Mouse (Mus musculus) neural tube, embryonic 14.5 days (tissue): ENCODE results near the gene Mroh7. TPM values are rescaled to one million over a fixed set of nuclear protein-coding genes. Genes with fewer than 3 reads are reported as not detected.

ENCODE experiments used
- ATAC-seq: fragments of 200-750 bp; cut with Nextera tagmentation; 2 replicates; pipeline ENCODE4 v1.8.0; 2017; ENCODE audit warnings: low read depth, mild to moderate bottlenecking, moderate TSS enrichment, moderate library complexity
- H3K27ac ChIP-seq: fragments of 300-500 bp; sonication (generic); 2 replicates; pipeline ENCODE4 v1.5.1; 2014; ENCODE audit warnings: low read depth, mild to moderate bottlenecking, control low read depth, low read length, moderate library complexity, mixed read lengths
- H3K27me3 ChIP-seq: fragments of 300-500 bp; sonication (generic); 2 replicates; pipeline ENCODE4 v1.6.1; 2014; ENCODE audit warnings: low read length; ENCODE audit not compliant: control insufficient read depth, insufficient read depth
- H3K36me3 ChIP-seq: fragments of 300-500 bp; sonication (generic); 2 replicates; pipeline ENCODE4 v1.6.1; 2014; ENCODE audit warnings: low read length, mixed read lengths; ENCODE audit not compliant: control insufficient read depth, insufficient read depth
- H3K4me1 ChIP-seq: fragments of 300-500 bp; sonication (generic); 2 replicates; pipeline ENCODE4 v1.6.1; 2014; ENCODE audit warnings: low read length; ENCODE audit not compliant: control insufficient read depth, insufficient read depth
- H3K4me2 ChIP-seq: fragments of 300-500 bp; sonication (generic); 2 replicates; pipeline ENCODE4 v1.6.1; 2014; ENCODE audit warnings: mild to moderate bottlenecking, low read depth, low read length, control low read depth
- H3K4me3 ChIP-seq: fragments of 300-500 bp; sonication (generic); 2 replicates; pipeline ENCODE4 v1.5.1; 2014; ENCODE audit warnings: low read depth, low read length, control low read depth, mixed read lengths
- H3K9ac ChIP-seq: fragments of 300-500 bp; sonication (generic); replicated peaks from 2 replicates; pipeline ENCODE4 v1.6.1; 2014; ENCODE audit warnings: low read depth, mild to moderate bottlenecking, control low read depth, low read length, mixed read lengths
- H3K9me3 ChIP-seq: fragments of 300-500 bp; sonication (generic); 2 replicates; pipeline ENCODE4 v1.6.1; 2016; ENCODE audit warnings: low read length; ENCODE audit not compliant: control insufficient read depth
- WGBS: fragments of 180-500 bp; shearing (Covaris S2); extraction: QIAGEN DNeasy Blood & Tissue Kit; methylation state at CpG from one replicate; pipeline ENCODE4 v1.1.7; 2014; 5-methylcytosine and 5-hydroxymethylcytosine counted together
- polyA plus RNA-seq: library from polyadenylated mRNA; unstranded; fragments of >200 nt; fragmentation: Nextera tagmentation; extraction: Ambion mirVana; gene quantifications from 2 replicates; pipeline ENCODE4 v1.2.1, GENCODE M21; 2014

The Mroh7 gene
- polyA plus RNA-seq, 1 experiment from 2014 or later: 1.4 TPM

- Histone ChIP-seq H3K4me1 (peaks cover 20% of the 10 kb centered on the region), H3K4me3 (no peak overlapping the region), H3K9me3 (no peaks in the 10 kb centered on the region), H3K9ac (0 out of 2 replicates have a peak overlapping the region, but pooled peaks have one; percentile 11), H3K27me3 (no peaks in the 10 kb centered on the region), H3K36me3 (no peaks in the 10 kb centered on the region), H3K4me2 (peak overlapping the region; percentile 15; the same call in 1 of the 2 replicates), H3K27ac (peak overlapping the region; percentile 81)
- WGBS: 15% methylated on average over 8 of the region's 8 CpGs
- peak; percentile 68 for ATAC-seq
Measured at GRCm38 (mm10) chr4:106633281-106634085, 97.2 kb downstream of the Mroh7 start.

DNA sequence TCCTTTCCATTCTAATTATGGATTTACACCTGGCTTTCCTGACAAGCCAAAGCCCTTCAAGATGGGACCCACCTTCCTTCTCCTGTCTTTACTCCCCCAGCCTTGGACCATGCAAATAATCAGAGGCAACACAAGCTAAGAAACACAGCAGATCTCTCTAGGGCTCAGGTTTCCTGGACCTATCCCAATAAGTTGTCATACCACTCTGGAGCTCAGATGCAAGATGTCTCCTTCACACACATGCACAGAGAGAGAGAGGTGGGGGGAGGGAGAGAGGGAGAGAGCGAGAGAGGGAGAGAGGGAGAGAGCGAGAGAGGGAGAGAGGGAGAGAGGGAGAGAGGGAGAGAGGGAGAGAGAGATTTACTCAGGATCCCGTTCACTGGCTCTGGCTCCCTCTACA is 98.4 kb downstream of the Mroh7 start:
- no peak for ATAC-seq
- no peak overlapping the region for H3K4me3 ChIP-seq
- 56% methylated on average over 1 of the region's 3 CpGs for WGBS

More for the DNA sequence above, 98.4 kb downstream of the Mroh7 start:
- Histone ChIP-seq H3K36me3 (no peaks in the 10 kb centered on the region), H3K9ac (no peak overlapping the region), H3K27me3 (no peaks in the 10 kb centered on the region), H3K9me3 (no peaks in the 10 kb centered on the region), H3K27ac (no peak overlapping the region; the same call in 1 of the 2 replicates), H3K4me2 (no peak overlapping the region), H3K4me1 (peaks cover 20% of the 10 kb centered on the region)

Other genes with a start within 250 kb of the Mroh7 start
- not detected in 2 replicates for gene Bsnd, start 238.6 kb downstream of the Mroh7 start, polyA plus RNA-seq
- gene Dhcr24, start 169.9 kb downstream of the Mroh7 start, polyA plus RNA-seq: 24.0 and 24.3 TPM in 2 replicates
- gene Lexm, start 113.7 kb downstream of the Mroh7 start, polyA plus RNA-seq: not detected in 2 replicates
- 1.7 and 3.0 TPM in 2 replicates for gene Ttc22, start 108.5 kb downstream of the Mroh7 start, polyA plus RNA-seq
- gene Pars2, start 79.9 kb downstream of the Mroh7 start, polyA plus RNA-seq: 8.8 and 9.9 TPM in 2 replicates
- 128 and 134 TPM in 2 replicates for gene Ttc4, start 52.0 kb downstream of the Mroh7 start, polyA plus RNA-seq
- not detected in 2 replicates for gene Fam151a, start 3.0 kb upstream of the Mroh7 start, polyA plus RNA-seq
- gene Acot11, start 74.1 kb upstream of the Mroh7 start, polyA plus RNA-seq: 1.4 and 1.9 TPM in 2 replicates
- 106 and 112 TPM in 2 replicates for gene Ssbp3, start 179.8 kb upstream of the Mroh7 start, polyA plus RNA-seq